Comparison of ENCODE assay signal across 8 mouse cellular contexts in the genomic region with DNA sequence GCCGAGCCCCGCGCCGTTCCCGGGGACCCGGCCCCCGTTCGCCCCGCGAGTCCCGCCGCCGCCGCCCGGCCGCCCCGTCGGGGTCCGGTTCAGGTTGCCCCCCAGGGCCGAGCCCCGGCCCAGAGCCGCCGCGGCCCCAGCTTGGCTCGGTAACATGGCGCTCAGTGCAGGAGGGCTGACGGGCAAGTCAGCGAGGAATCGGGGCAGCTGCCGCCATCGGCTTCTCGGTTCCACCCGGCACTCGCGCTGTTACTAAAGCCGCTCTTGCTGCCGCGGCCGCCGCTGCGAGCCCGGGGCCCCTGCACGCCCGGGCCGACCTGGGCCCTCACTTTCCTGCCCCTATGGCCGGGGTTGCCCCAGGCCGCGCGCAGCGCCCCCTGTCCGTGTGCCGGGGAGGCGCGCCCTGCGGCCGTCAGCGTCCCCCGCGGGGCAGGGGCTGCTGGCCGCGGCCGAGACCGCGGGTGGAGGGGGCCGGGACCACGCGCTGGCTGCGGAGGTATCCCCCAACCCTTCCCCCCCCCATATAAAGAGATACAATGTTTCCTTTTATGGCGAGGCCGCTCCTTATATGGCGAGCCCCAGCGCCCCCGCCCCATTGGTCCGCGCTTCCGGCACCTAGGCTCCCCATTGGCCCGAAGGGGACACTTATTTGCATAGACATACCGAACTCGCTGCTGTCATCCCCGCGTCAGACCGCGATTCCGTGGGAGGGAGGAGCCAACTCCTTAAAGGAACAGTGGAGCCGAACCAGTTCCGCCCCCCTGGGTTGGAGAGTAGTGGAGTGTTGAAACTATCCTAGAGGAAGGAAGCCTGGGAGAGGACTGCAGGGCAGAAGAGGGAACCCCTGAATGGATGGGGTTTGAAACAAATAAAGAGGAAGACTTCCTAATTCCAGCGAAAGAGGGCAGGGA. TPM values are rescaled to one million over a fixed set of nuclear protein-coding genes. Genes with fewer than 3 reads are reported as not detected.
DNase-seq lines count a peak whose midpoint lies in the region; ATAC-seq and TF ChIP-seq lines count a peak whose summit lies in the region.

Gene Srf (minus strand): TSS at position 503 of the 911 bp plus-strand sequence.

- peak within 1 kb of the TSS; percentile 100 for H3K9ac ChIP-seq in heart, embryonic 11.5 days (ENCODE audit: low read depth, low read length)
- peak within 1 kb of the TSS; percentile 95 for H3K9ac ChIP-seq in kidney, embryonic 16.5 days (replicated peaks; ENCODE audit: low read length)
- peak within 1 kb of the TSS; percentile 95 for H3K9ac ChIP-seq in liver, adult 2 months (ENCODE audit: low read depth, low read length)

- H3K4me3 ChIP-seq in C2C12 (ENCODE audit: insufficient read depth, poor library complexity, severe bottlenecking), result peak within 1 kb of the TSS; percentile 83
- peak within 1 kb of the TSS; percentile 93 for H3K4me3 ChIP-seq in erythroblast, embryonic 14.5 days (replicated peaks)
- H3K4me3 ChIP-seq in heart, embryonic 11.5 days (ENCODE audit: low read depth, low read length), result peak within 1 kb of the TSS; percentile 92
- H3K4me3 ChIP-seq in kidney, embryonic 16.5 days (ENCODE audit: low read length), result peak within 1 kb of the TSS; percentile 76
- peak within 1 kb of the TSS; percentile 96 for H3K4me3 ChIP-seq in liver, adult 2 months (ENCODE audit: insufficient read depth, low read depth, low read length)
- H3K4me3 ChIP-seq in myocyte, result peak within 1 kb of the TSS; percentile 72

- H3K27me3 ChIP-seq in C2C12 (ENCODE audit: control insufficient read depth, insufficient read depth, insufficient read length), result no peaks in the 10 kb centered on the region
- H3K27me3 ChIP-seq in erythroblast, embryonic 14.5 days (ENCODE audit: control insufficient read depth), result peaks cover 7% of the 10 kb centered on the region
- H3K27me3 ChIP-seq in heart, embryonic 11.5 days (ENCODE audit: control insufficient read depth, insufficient read depth, low read length), result no peaks in the 10 kb centered on the region
- no peaks in the 10 kb centered on the region for H3K27me3 ChIP-seq in kidney, embryonic 16.5 days (ENCODE audit: insufficient read depth, low read length)
- H3K27me3 ChIP-seq in liver, adult 2 months (ENCODE audit: control insufficient read depth, insufficient read depth, low read length), result no peaks in the 10 kb centered on the region
- no peaks in the 10 kb centered on the region for H3K27me3 ChIP-seq in myocyte (ENCODE audit: control insufficient read depth, insufficient read depth, insufficient read length)
- no peaks in the 10 kb centered on the region for H3K27me3 ChIP-seq in splenic B cell, adult 2 months (ENCODE audit: control insufficient read depth, insufficient read depth, low read length, poor library complexity, severe bottlenecking)

- H3ac ChIP-seq in C2C12 (ENCODE audit: control insufficient read depth, insufficient read length, low read depth) (peak within 1 kb of the TSS; percentile 95), myocyte (ENCODE audit: control insufficient read depth, insufficient read length) (peak within 1 kb of the TSS; percentile 98)

- WGBS in heart, embryonic 11.5 days (ENCODE audit: insufficient replicate concordance), result under 1% methylated on average over 67 of the region's 87 CpGs
- under 1% methylated on average over 77 of the region's 87 CpGs for WGBS in kidney, embryonic 16.5 days
- WGBS in liver, adult 2 months, result under 1% methylated on average over 86 of the region's 87 CpGs

- H3K79me2 ChIP-seq in C2C12 (ENCODE audit: control insufficient read depth, insufficient read depth), result peaks cover 45% of the 10 kb centered on the region
- H3K79me2 ChIP-seq in liver, adult 2 months (ENCODE audit: control insufficient read depth, insufficient read depth, low read length), result peaks cover 13% of the 10 kb centered on the region; the same call in 1 of the 2 replicates
- H3K79me2 ChIP-seq in myocyte (ENCODE audit: control insufficient read depth, insufficient read depth), result peaks cover 38% of the 10 kb centered on the region

- H3K4me1 ChIP-seq in erythroblast, embryonic 14.5 days (ENCODE audit: control insufficient read depth), result peaks cover 47% of the 10 kb centered on the region
- peaks cover 29% of the 10 kb centered on the region for H3K4me1 ChIP-seq in heart, embryonic 11.5 days (ENCODE audit: control insufficient read depth, insufficient read depth, low read length)
- H3K4me1 ChIP-seq in kidney, embryonic 16.5 days (ENCODE audit: insufficient read depth, low read length), result peaks cover 38% of the 10 kb centered on the region
- H3K4me1 ChIP-seq in liver, adult 2 months (ENCODE audit: control insufficient read depth, insufficient read depth, low read length), result peaks cover 7% of the 10 kb centered on the region; the same call in 1 of the 2 replicates

- H3K4me2 ChIP-seq in heart, embryonic 11.5 days, result peak within 1 kb of the TSS; percentile 82
- H3K4me2 ChIP-seq in kidney, embryonic 16.5 days (replicated peaks; ENCODE audit: low read depth, low read length), result peak within 1 kb of the TSS; percentile 86
- H3K4me2 ChIP-seq in myocyte (ENCODE audit: low read depth), result peak within 1 kb of the TSS; percentile 96

- H3K9me3 ChIP-seq in erythroblast, embryonic 14.5 days (ENCODE audit: control insufficient read depth, low read length), result no peaks in the 10 kb centered on the region
- no peaks in the 10 kb centered on the region for H3K9me3 ChIP-seq in heart, embryonic 11.5 days (replicated peaks; ENCODE audit: control insufficient read depth, low read length)
- no peaks in the 10 kb centered on the region for H3K9me3 ChIP-seq in kidney, embryonic 16.5 days (ENCODE audit: low read length)

- DNase-seq in brain, embryonic 14.5 days (ENCODE audit: low read depth), result peak; percentile 100
- peak; percentile 93 for DNase-seq in liver, adult 2 months (ENCODE audit: extremely low read depth, low read depth, low spot score)
- peak; percentile 96 for DNase-seq in splenic B cell, adult 2 months (ENCODE audit: low read depth, low spot score)

- ATAC-seq in heart, embryonic 11.5 days (replicated peaks; ENCODE audit: insufficient number of reproducible peaks, low FRiP score, low TSS enrichment), result peak; percentile 90
- ATAC-seq in kidney, embryonic 16.5 days (ENCODE audit: low FRiP score, low TSS enrichment), result peak; percentile 93

- peaks cover 30% of the 10 kb centered on the region for H3K79me3 ChIP-seq in C2C12 (ENCODE audit: low read depth)

- H3K27ac ChIP-seq in heart, embryonic 11.5 days (ENCODE audit: low read depth, low read length), result peak within 1 kb of the TSS; percentile 98
- H3K27ac ChIP-seq in kidney, embryonic 16.5 days (ENCODE audit: low read length), result peak within 1 kb of the TSS; percentile 94
- H3K27ac ChIP-seq in liver, adult 2 months (replicated peaks; ENCODE audit: insufficient read depth, low read depth, low read length), result peak within 1 kb of the TSS; percentile 51

- TF ChIP-seq POLR2A in brain, embryonic 14.5 days (IDR thresholded peaks at IDR 0.05; ENCODE audit: borderline replicate concordance, extremely low read depth, insufficient read depth, insufficient read length, poor library complexity, severe bottlenecking), result peak; percentile 86
- peak; percentile 50; the same call in 1 of the 2 replicates for TF ChIP-seq POLR2A in liver, adult 2 months (IDR thresholded peaks at IDR 0.05; ENCODE audit: extremely low read depth, insufficient read depth, low read length)
- TF ChIP-seq POLR2A in myocyte (IDR thresholded peaks at IDR 0.05; ENCODE audit: insufficient read length, low read depth), result peak; percentile 67

- peak; percentile 90 for TF ChIP-seq CTCF in C2C12 (IDR thresholded peaks at IDR 0.05; ENCODE audit: control insufficient read depth, insufficient read depth, insufficient read length)
- TF ChIP-seq CTCF in brain, embryonic 14.5 days (IDR thresholded peaks at IDR 0.05; ENCODE audit: borderline replicate concordance, extremely low read depth, insufficient read depth, insufficient read length), result peak; percentile 49; the same call in 1 of the 2 replicates
- TF ChIP-seq CTCF in liver, adult 2 months (IDR thresholded peaks at IDR 0.05; ENCODE audit: low read depth, low read length), result peak; percentile 46

- peaks cover 16% of the 10 kb centered on the region for H3K36me3 ChIP-seq in C2C12 (ENCODE audit: control insufficient read depth, insufficient read depth)
- H3K36me3 ChIP-seq in erythroblast, embryonic 14.5 days (ENCODE audit: control insufficient read depth), result peaks cover 23% of the 10 kb centered on the region
- H3K36me3 ChIP-seq in heart, embryonic 11.5 days (ENCODE audit: control insufficient read depth, insufficient read depth, low read length), result peaks cover 13% of the 10 kb centered on the region; the same call in 1 of the 2 replicates
- peaks cover 13% of the 10 kb centered on the region for H3K36me3 ChIP-seq in kidney, embryonic 16.5 days (ENCODE audit: insufficient read depth, low read length)
- H3K36me3 ChIP-seq in liver, adult 2 months (ENCODE audit: control insufficient read depth, insufficient read depth, low read length), result no peaks in the 10 kb centered on the region
- no peaks in the 10 kb centered on the region for H3K36me3 ChIP-seq in myocyte (ENCODE audit: control insufficient read depth, insufficient read depth)
- H3K36me3 ChIP-seq in splenic B cell, adult 2 months (ENCODE audit: control insufficient read depth, insufficient read depth, low read length, poor library complexity, severe bottlenecking), result no peaks in the 10 kb centered on the region

TF ChIP-seq in C2C12, 6 proteins besides CTCF, POLR2A, EP300 and RAD21:
- peak; percentile 76 for TF ChIP-seq MAX (IDR thresholded peaks at IDR 0.05)
- no peak for TF ChIP-seq FOSL1 (IDR thresholded peaks at IDR 0.05; ENCODE audit: insufficient read depth, low read length, poor library complexity, severe bottlenecking)

TF ChIP-seq in myocyte, 11 proteins besides CTCF, POLR2A, EP300 and RAD21:
- TF ChIP-seq POLR2AphosphoS2 (IDR thresholded peaks at IDR 0.05; ENCODE audit: insufficient read length, low read depth) (peak; percentile 58), MYOD1 (IDR thresholded peaks at IDR 0.05; ENCODE audit: control insufficient read depth in 1 of 3, insufficient read length in 2 of 3, low read depth in 2 of 3) (peak in 1 of 3 experiments; percentile 24), SRF (IDR thresholded peaks at IDR 0.05; ENCODE audit: control insufficient read depth, insufficient read length, low read depth) (peak; percentile 99), REST (IDR thresholded peaks at IDR 0.05; ENCODE audit: insufficient read depth, insufficient read length) (no peak), MYOG (IDR thresholded peaks at IDR 0.05; ENCODE audit: control insufficient read depth in 1 of 3, insufficient read depth in 1 of 3, insufficient read length in 2 of 3, low read depth in 2 of 3) (peak in 1 of 3 experiments; percentile 53), MAX (IDR thresholded peaks at IDR 0.05; ENCODE audit: low read depth) (no peak)

RNA-seq across cellular contexts. Expression of gene Srf, which starts in this region (rescaled TPM):
- 101 TPM for polyA plus RNA-seq in C2C12 (2012; fragmentation: generic; extraction: Trizol)
- polyA plus RNA-seq in brain, embryonic 14.5 days (2012; rRNA removed), result 83.2 and 87.6 TPM in 2 replicates
- polyA plus RNA-seq in erythroblast, embryonic 14.5 days (2012), result 5.1 and 6.1 TPM in 2 replicates
- 14.6 and 15.0 TPM in 2 replicates for polyA plus RNA-seq in heart, embryonic 11.5 days (2014; fragmentation: Nextera tagmentation; extraction: Ambion mirVana)
- polyA plus RNA-seq in kidney, embryonic 16.5 days (2015; fragmentation: Nextera tagmentation; extraction: Ambion mirVana), result 8.2 and 9.3 TPM in 2 replicates
- 3.4 and 5.4 TPM in 2 replicates for total RNA-seq in liver, adult 2 months (2014; rRNA removed)
- 32.2 and 45.6 TPM in 2 replicates for polyA plus RNA-seq in liver, adult 2 months (2012; rRNA removed)
- 51.1 TPM for polyA plus RNA-seq in myocyte (2012; fragmentation: generic; extraction: Trizol)

Comparison
In these comparisons a context has a peak if more than half of its experiments do, and no peak if none do; other contexts are left out.
1. Peak in every context shown above with its lines: DNase-seq, ATAC-seq, H3K4me3 ChIP-seq and H3K27ac ChIP-seq.